ENCODE assay signal across 8 mouse cellular contexts in genomic region chr14:25522415-25522814, GRCm38 (mm10).
DNase-seq lines count a peak whose midpoint lies in the region; ATAC-seq and TF ChIP-seq lines count a peak whose summit lies in the region.

No protein-coding gene starts in this region.

- peaks cover 54% of the 10 kb centered on the region for H3K4me1 ChIP-seq in hindbrain, embryonic 14.5 days (replicated peaks; ENCODE audit: control insufficient read depth, insufficient read depth, low read length)
- H3K4me1 ChIP-seq in midbrain, postnatal 0 days (ENCODE audit: insufficient read depth, low read length): 0 out of 2 replicates have a peak, but pooled peaks cover 17% of the 10 kb centered on the region

- no peak overlapping the region for H3K9ac ChIP-seq in hindbrain, embryonic 14.5 days
- H3K9ac ChIP-seq in midbrain, postnatal 0 days (replicated peaks; ENCODE audit: low read length, poor library complexity, severe bottlenecking): no peak overlapping the region

- H3K27ac ChIP-seq in hindbrain, embryonic 14.5 days: 0 out of 2 replicates have a peak overlapping the region, but pooled peaks have one; percentile 30
- no peak overlapping the region for H3K27ac ChIP-seq in midbrain, postnatal 0 days (ENCODE audit: low read depth, low read length)

- TF ChIP-seq CTCF in midbrain, postnatal 0 days (IDR thresholded peaks at IDR 0.05): peak; percentile 13; the same call in 1 of the 2 replicates

- no peaks in the 10 kb centered on the region for H3K9me3 ChIP-seq in hindbrain, embryonic 14.5 days (ENCODE audit: control insufficient read depth, low read length)
- H3K9me3 ChIP-seq in midbrain, postnatal 0 days (ENCODE audit: low read length): no peaks in the 10 kb centered on the region

- ATAC-seq in hindbrain, embryonic 14.5 days (ENCODE audit: low FRiP score): no peak
- no peak for ATAC-seq in midbrain, postnatal 0 days (ENCODE audit: low FRiP score)

- no peak overlapping the region for H3K4me3 ChIP-seq in hindbrain, embryonic 14.5 days (replicated peaks; ENCODE audit: low read length)
- no peak overlapping the region for H3K4me3 ChIP-seq in midbrain, postnatal 0 days (ENCODE audit: low read depth, low read length)

- H3K36me3 ChIP-seq in hindbrain, embryonic 14.5 days (replicated peaks; ENCODE audit: control insufficient read depth, insufficient read depth): no peaks in the 10 kb centered on the region; the same call in 1 of the 2 replicates
- 0 out of 2 replicates have a peak, but pooled peaks cover 4% of the 10 kb centered on the region for H3K36me3 ChIP-seq in midbrain, postnatal 0 days (ENCODE audit: insufficient read depth, low read length)

- no peaks in the 10 kb centered on the region for H3K27me3 ChIP-seq in hindbrain, embryonic 14.5 days (ENCODE audit: control insufficient read depth, insufficient read depth, low read length)
- no peaks in the 10 kb centered on the region for H3K27me3 ChIP-seq in midbrain, postnatal 0 days (ENCODE audit: insufficient read depth, low read length)

- 32% methylated on average over 4 of the region's 4 CpGs for WGBS in hindbrain, embryonic 14.5 days
- WGBS in midbrain, postnatal 0 days: 40% methylated on average over 4 of the region's 4 CpGs

- DNase-seq in adrenal gland, adult (ENCODE audit: inconsistent age in 2 of 2, low spot score in 1 of 2): peak; percentile 47 to 68
- DNase-seq in adrenal gland, postnatal 25 days: no peak
- peak; percentile 52 for DNase-seq in lung, postnatal 10 days
- DNase-seq in lung, postnatal 4 days: no peak
- DNase-seq in hindbrain, embryonic 14.5 days (ENCODE audit: low spot score): no peak
- DNase-seq in midbrain, postnatal 0 days (ENCODE audit: low spot score): no peak
- DNase-seq in left cerebral cortex, adult 18-20 months (ENCODE audit: low spot score in 2 of 2): no peak
- no peak for DNase-seq in frontal cortex, postnatal 25 days (ENCODE audit: low spot score in 2 of 2)

- no peak overlapping the region for H3K4me2 ChIP-seq in hindbrain, embryonic 14.5 days (replicated peaks)
- no peak overlapping the region for H3K4me2 ChIP-seq in midbrain, postnatal 0 days (ENCODE audit: low read depth, low read length, poor library complexity, severe bottlenecking)

Comparison
In these comparisons a context has a peak if more than half of its experiments do, and no peak if none do; other contexts are left out.
1. DNase-seq: peak in adrenal gland, adult (2 of 2) and lung, postnatal 10 days (single experiment); none in adrenal gland, postnatal 25 days (single experiment), lung, postnatal 4 days (0 of 2), hindbrain, embryonic 14.5 days (single experiment), midbrain, postnatal 0 days (single experiment), left cerebral cortex, adult 18-20 months (0 of 2) and frontal cortex, postnatal 25 days (0 of 2).